Mouse (Mus musculus) embryo, embryonic 9.5 days (tissue): ENCODE results near the gene Dhx16.
"Not testable (repeated sequence)": the region's sequence is repeated elsewhere in the genome, so short reads cannot be mapped to it uniquely, and the experiment has no call there.

Experiments
- DNase-seq: peaks from one replicate; pipeline ENCODE4 v3.0.0-alpha.2; 2017; ENCODE audit errors: extremely low spot score

Gene Dhx16

GRCm38 (mm10) chr17:35920384-35920783, 40.8 kb downstream of the Dhx16 start:
- no peak for DNase-seq

GRCm38 (mm10) chr17:35920862-35921562, 41.4 kb downstream of the Dhx16 start:
- DNase-seq: peak; percentile 61

DNA sequence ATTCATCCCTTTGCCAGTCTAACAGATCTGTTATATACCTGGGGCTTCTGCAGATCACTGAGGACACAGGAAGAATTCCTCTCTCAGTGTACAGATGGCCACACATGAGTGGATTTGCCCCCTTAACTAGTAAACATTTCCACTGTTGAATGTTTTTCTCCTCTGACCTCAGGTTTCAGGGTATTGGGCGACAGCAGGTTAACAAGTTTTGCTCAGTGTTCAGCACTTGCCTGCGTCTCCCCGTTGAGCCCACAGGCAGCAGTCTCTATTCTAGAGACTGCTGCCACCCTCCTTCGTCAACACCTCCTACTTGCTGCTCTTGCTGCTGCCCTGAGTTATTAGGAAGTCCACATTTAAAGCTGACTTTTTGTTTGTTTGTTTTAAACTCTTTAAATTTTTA, 42.1 kb downstream of the Dhx16 start:
- DNase-seq: no peak

- no peak for DNase-seq
Observed at GRCm38 (mm10) chr17:35922566-35922965, 42.9 kb downstream of the Dhx16 start.

DNA sequence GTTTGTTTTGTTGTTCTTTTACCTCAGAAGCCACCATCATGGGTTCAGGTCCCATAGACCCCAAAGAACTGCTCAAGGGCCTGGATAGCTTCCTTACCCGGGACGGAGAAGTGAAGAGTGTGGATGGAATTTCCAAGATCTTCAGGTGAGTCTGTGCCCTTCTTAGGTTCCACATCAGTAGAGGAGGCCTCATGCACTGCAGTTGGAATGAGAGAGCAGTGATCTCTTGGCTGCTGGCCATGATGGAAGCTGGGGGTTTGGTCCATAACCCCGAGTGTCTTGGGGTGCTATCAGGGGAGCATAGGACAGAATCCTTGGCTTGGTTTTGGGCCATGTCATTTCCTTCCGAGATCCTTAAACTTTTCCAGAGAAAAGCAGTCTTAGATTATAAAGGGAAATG, 43.7 kb downstream of the Dhx16 start:
- no peak for DNase-seq

- no peak for DNase-seq
Observed at GRCm38 (mm10) chr17:35927471-35927870, 47.9 kb downstream of the Dhx16 start.

DNA sequence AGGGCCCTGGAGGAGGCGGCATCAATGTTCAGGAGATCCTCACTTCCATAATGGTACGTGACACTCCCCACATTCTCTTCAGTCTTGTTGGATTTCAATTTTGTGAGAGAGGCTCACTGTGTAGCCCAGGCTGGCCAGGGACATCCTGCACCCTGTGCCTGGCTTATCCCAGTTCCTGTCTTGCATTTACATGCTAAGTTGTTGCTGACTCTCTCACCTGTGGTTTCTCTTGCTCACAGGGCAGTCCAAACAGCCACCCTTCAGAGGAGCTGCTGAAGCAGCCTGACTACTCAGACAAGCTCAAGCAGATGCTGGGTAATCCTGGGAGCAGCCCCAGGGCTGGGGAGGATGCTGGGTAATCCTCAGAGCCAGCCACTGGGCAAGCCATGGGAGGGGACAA, 49.9 kb downstream of the Dhx16 start:
- DNase-seq: no peak

DNA sequence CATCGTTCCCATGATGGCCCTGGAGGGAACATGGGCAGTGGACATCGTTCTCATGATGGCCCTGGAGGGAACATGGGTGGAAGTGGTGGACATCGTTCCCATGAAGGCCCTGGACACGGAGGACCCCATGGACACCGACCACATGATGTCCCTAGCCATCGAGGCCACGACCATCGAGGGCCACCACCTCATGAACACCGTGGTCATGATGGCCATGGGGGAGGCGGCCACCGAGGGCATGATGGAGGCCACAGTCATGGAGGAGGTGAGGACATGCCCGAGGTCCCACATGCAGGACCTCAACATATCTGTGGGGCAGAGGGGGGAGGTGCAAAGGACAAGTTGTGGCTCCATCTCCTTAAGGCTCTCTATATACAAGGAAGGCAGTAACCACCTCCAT, 51.0 kb downstream of the Dhx16 start:
- no peak for DNase-seq

GRCm38 (mm10) chr17:35932608-35933007, 53.0 kb downstream of the Dhx16 start:
- DNase-seq: no peak

- not testable (repeated sequence) for DNase-seq
Observed at GRCm38 (mm10) chr17:35935763-35936162, 56.1 kb downstream of the Dhx16 start.

- peak; percentile 58 for DNase-seq
Observed at GRCm38 (mm10) chr17:35937700-35938348, 58.2 kb downstream of the Dhx16 start.

GRCm38 (mm10) chr17:35939108-35939507, 59.5 kb downstream of the Dhx16 start:
- no peak for DNase-seq

DNA sequence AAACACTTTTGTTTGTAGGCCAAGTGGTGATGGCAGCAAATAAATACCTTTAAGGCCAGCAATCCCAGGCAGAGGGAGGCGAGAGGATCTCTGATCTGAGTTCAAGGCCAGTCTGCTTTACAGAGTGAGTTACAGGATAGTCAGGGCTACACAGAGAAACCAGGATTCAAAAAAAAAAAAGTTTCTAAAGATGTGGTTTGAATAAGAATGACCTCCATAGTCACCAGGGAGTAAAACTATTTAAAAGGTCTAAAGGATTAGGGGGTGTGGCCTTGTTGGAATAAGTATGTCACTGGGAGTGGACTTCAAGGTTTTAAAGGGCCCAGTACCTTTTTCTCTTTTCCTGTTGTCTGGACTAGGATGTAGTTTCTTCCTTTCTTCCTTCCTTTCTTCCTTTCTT, 60.3 kb downstream of the Dhx16 start:
- no peak for DNase-seq
